Mouse (Mus musculus) embryonic facial prominence, embryonic 10.5 days (tissue): ENCODE measurements around the gene Fkbp9. TPM values are rescaled to one million over a fixed set of nuclear protein-coding genes. Genes with fewer than 3 reads are reported as not detected.
"Not testable (repeated sequence)": the region's sequence is repeated elsewhere in the genome, so short reads cannot be mapped to it uniquely, and the experiment has no call there.

Source experiments
- DNase-seq: peaks from one replicate; pipeline ENCODE4 v3.0.0-alpha.2; 2017; ENCODE audit warnings: low spot score
- H3K27ac ChIP-seq: fragments of 300-500 bp; sonication (generic); replicated peaks from 2 replicates; pipeline ENCODE4 v1.5.1; 2016; ENCODE audit warnings: mild to moderate bottlenecking
- H3K27me3 ChIP-seq: fragments of 300-500 bp; sonication (generic); replicated peaks from 2 replicates; pipeline ENCODE4 v1.6.1; 2016; ENCODE audit warnings: low read depth, mild to moderate bottlenecking; ENCODE audit not compliant: poor library complexity, severe bottlenecking
- H3K36me3 ChIP-seq: fragments of 300-500 bp; sonication (generic); replicated peaks from 2 replicates; pipeline ENCODE4 v1.6.1; 2016; ENCODE audit warnings: mild to moderate bottlenecking, moderate library complexity
- H3K4me1 ChIP-seq: fragments of 300-500 bp; sonication (generic); 2 replicates; pipeline ENCODE4 v1.6.1; 2016
- H3K4me3 ChIP-seq: fragments of 300-500 bp; sonication (generic); 2 replicates; pipeline ENCODE4 v1.5.1; 2016; ENCODE audit warnings: mild to moderate bottlenecking, moderate library complexity
- H3K9me3 ChIP-seq: fragments of 300-500 bp; sonication (generic); 2 replicates; pipeline ENCODE4 v1.6.1; 2016; ENCODE audit warnings: mild to moderate bottlenecking
- WGBS: fragments of 180-500 bp; shearing (Covaris S2); methylation state at CpG from one replicate; pipeline ENCODE4 v1.1.7; 2016; 5-methylcytosine and 5-hydroxymethylcytosine counted together
- polyA plus RNA-seq: library from polyadenylated mRNA; unstranded; fragments of >200 nt; fragmentation: Nextera tagmentation; extraction: Ambion mirVana; gene quantifications from 2 replicates; pipeline ENCODE4 v1.2.1, GENCODE M21; 2016

Fkbp9 gene
- polyA plus RNA-seq, 1 experiment from 2014 or later, result 73.9 TPM

GRCm38 (mm10) chr6:56848974-56849373, 17.1 kb downstream of the Fkbp9 start:
- H3K4me1 ChIP-seq, result no peaks in the 10 kb centered on the region
- H3K4me3 ChIP-seq, result no peak overlapping the region
- 90% methylated on average over 3 of the region's 3 CpGs for WGBS
- H3K9me3 ChIP-seq, result no peaks in the 10 kb centered on the region
- H3K36me3 ChIP-seq, result peaks cover 57% of the 10 kb centered on the region
- H3K27ac ChIP-seq, result no peak overlapping the region
- no peak for DNase-seq
- H3K27me3 ChIP-seq, result no peaks in the 10 kb centered on the region

GRCm38 (mm10) chr6:56850315-56850714, 18.5 kb downstream of the Fkbp9 start:
- Histone ChIP-seq H3K36me3 (peaks cover 55% of the 10 kb centered on the region), H3K4me1 (no peaks in the 10 kb centered on the region), H3K27ac (no peak overlapping the region), H3K4me3 (no peak overlapping the region), H3K27me3 (no peaks in the 10 kb centered on the region), H3K9me3 (no peaks in the 10 kb centered on the region)
- 71% methylated on average over 7 of the region's 7 CpGs for WGBS
- no peak for DNase-seq

DNA sequence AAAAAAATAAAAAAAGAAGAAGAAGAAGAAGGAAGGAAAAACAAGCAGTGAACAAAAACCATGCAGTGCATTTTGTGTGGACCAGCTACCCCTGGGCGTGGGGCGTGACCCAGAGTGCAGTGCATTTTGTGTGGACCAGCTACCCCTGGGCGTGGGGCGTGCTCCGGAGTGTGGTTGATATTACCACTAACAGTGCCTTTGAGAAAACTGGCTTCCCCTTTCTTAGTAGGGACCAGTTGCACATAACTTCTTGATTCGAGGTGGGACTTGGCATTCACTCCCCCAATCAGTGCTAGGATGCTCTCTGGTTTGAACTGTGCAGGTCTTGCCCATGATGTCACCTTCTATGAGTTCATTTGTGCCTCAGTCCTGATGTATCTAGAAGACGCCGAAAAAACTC, 22.9 kb downstream of the Fkbp9 start:
- WGBS, result 92% methylated on average over 8 of the region's 8 CpGs
- Histone ChIP-seq H3K36me3 (peaks cover 62% of the 10 kb centered on the region), H3K9me3 (no peaks in the 10 kb centered on the region), H3K27ac (no peak overlapping the region), H3K4me1 (no peaks in the 10 kb centered on the region), H3K27me3 (no peaks in the 10 kb centered on the region), H3K4me3 (no peak overlapping the region)
- DNase-seq, result no peak

DNA sequence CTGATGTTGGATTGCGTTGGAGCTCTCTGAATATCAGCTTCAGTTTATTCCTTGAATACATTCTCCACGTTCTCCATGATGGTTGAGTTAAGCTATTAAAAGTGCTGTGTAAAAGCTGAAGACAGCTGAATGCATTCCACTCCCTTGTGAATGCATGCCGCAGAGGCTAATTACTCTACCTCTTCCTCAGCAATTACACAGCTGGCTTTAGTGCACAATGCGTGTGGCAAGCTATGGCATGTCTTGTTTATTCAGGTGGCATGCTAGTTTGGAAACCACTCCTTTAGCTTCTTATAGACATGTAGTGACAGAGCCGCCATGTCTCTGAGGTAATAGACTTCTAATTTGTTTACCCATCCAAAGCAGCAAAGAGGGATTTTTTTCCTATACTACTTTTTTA, 24.9 kb downstream of the Fkbp9 start:
- Histone ChIP-seq H3K27me3 (no peaks in the 10 kb centered on the region), H3K9me3 (no peaks in the 10 kb centered on the region), H3K36me3 (peaks cover 57% of the 10 kb centered on the region), H3K27ac (no peak overlapping the region), H3K4me1 (no peaks in the 10 kb centered on the region), H3K4me3 (no peak overlapping the region)
- DNase-seq, result peak; percentile 40
- WGBS, result 48% methylated on average over 5 of the region's 5 CpGs

DNA sequence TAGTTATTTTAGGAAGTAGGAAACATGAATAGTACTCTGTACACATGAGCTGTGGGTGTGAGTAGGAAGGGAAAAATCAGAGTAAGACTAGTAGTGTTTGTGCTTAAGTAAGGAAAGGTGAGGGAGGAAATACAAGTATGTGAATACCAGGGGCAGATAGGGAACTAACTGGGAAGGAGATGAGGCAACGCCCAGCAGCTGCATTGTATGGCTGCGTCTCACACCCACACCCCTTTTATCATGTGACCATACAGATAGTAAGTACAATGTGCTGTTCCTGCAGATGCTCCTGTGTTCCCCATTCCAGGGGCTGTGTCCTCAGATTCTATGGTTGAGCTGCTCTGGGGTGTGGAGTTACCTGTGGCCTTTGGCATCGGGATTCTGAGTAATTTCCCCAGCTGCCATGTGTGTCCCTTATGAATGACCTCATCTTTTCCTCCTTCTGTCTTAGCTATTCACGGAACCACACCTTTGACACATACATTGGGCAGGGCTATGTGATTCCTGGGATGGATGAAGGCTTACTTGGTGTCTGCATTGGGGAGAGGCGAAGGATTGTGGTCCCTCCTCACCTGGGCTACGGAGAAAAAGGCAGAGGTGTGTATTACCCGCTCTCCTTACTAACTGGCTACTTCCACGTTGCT, 28.5 kb downstream of the Fkbp9 start:
- WGBS, result 92% methylated on average over 8 of the region's 8 CpGs

GRCm38 (mm10) chr6:56866899-56867298, 35.0 kb downstream of the Fkbp9 start:
- WGBS, result 90% methylated on average over 1 of the region's 1 CpGs
- not testable (repeated sequence) for H3K27ac ChIP-seq, H3K27me3 ChIP-seq, H3K4me3 ChIP-seq, H3K4me1 ChIP-seq, H3K9me3 ChIP-seq, DNase-seq
- peaks cover 50% of the 10 kb centered on the region for H3K36me3 ChIP-seq

More for the DNA sequence above, 28.5 kb downstream of the Fkbp9 start:
- no peaks in the 10 kb centered on the region for H3K4me1 ChIP-seq
- no peak overlapping the region for H3K27ac ChIP-seq
- peaks cover 45% of the 10 kb centered on the region for H3K36me3 ChIP-seq
- H3K27me3 ChIP-seq, result no peaks in the 10 kb centered on the region
- H3K9me3 ChIP-seq, result no peaks in the 10 kb centered on the region
- H3K4me3 ChIP-seq, result no peak overlapping the region
- DNase-seq, result no peak

DNA sequence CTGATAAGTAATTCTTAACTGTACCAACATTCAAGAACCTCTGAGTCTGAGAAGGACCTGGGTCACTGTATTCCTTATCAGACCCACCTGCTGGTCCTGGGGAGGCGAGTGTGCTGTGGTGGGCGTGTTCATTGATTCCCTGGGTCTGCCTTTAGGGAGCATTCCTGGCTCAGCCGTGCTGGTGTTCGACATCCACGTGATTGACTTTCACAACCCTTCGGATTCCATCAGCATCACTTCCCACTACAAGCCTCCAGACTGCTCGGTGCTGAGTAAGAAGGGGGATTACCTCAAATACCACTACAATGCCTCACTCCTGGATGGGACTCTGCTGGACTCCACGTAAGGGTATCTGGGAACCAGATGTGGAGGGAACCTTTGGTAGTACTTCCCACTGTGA, 36.7 kb downstream of the Fkbp9 start:
- Histone ChIP-seq H3K27me3 (no peaks in the 10 kb centered on the region), H3K27ac (no peak overlapping the region), H3K9me3 (no peaks in the 10 kb centered on the region), H3K4me1 (no peaks in the 10 kb centered on the region), H3K4me3 (no peak overlapping the region), H3K36me3 (peaks cover 44% of the 10 kb centered on the region)
- WGBS, result 73% methylated on average over 8 of the region's 8 CpGs
- DNase-seq, result no peak

- H3K4me1 ChIP-seq, result no peaks in the 10 kb centered on the region
- H3K27ac ChIP-seq, result no peak overlapping the region
- no peak overlapping the region for H3K4me3 ChIP-seq
- H3K36me3 ChIP-seq, result peaks cover 44% of the 10 kb centered on the region
- H3K9me3 ChIP-seq, result no peaks in the 10 kb centered on the region
- H3K27me3 ChIP-seq, result no peaks in the 10 kb centered on the region
- WGBS, result 82% methylated on average over 2 of the region's 2 CpGs
- DNase-seq, result no peak
Measured at GRCm38 (mm10) chr6:56870027-56870426, 38.2 kb downstream of the Fkbp9 start.

DNA sequence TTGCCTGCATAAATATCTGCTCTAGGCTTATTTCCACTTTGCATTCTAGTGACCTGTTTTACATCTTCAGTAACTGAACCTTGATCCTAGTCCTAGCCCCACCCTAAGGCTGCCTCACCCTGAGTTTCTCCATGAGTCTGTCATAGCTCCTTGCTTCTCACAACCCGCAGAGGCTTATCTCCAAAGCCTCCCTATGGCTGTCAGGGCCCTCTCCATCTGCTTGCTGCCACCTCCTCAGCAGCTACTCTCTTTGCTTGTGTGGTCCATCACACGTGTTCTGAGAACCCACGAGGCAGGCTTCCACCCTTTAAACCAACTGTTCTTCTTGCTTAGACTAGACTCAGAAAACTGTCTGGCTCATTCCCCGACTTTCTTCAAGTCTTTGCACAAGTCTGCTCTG, 45.0 kb downstream of the Fkbp9 start:
- Histone ChIP-seq H3K4me3 (no peak overlapping the region), H3K36me3 (peaks cover 65% of the 10 kb centered on the region)
- 89% methylated on average over 4 of the region's 4 CpGs for WGBS

DNA sequence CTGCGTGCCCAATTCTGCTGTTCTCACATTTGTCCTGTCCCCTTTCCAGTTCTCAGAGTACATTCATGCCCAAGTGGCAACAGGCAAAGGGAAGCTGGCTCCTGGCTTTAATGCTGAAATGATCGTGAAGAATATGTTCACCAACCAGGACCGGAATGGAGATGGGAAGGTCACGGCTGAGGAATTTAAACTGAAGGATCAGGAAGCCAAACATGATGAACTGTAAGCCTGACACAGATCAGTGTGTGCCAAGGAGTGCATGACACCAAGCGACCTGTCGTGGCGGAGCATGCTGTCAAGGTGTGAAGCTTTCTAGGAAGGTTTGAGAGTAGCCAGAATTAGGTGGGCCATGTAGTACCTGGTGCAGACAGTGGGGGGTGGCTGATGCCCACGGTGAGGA, 46.1 kb downstream of the Fkbp9 start:
- DNase-seq, result no peak
- H3K27ac ChIP-seq, result no peak overlapping the region
- H3K27me3 ChIP-seq, result no peaks in the 10 kb centered on the region
- H3K9me3 ChIP-seq, result no peaks in the 10 kb centered on the region
- H3K36me3 ChIP-seq, result peaks cover 75% of the 10 kb centered on the region
- H3K4me3 ChIP-seq, result no peak overlapping the region
- H3K4me1 ChIP-seq, result no peaks in the 10 kb centered on the region
- 94% methylated on average over 8 of the region's 8 CpGs for WGBS

More for the DNA sequence above, 45.0 kb downstream of the Fkbp9 start:
- H3K9me3 ChIP-seq, result no peaks in the 10 kb centered on the region
- no peaks in the 10 kb centered on the region for H3K27me3 ChIP-seq
- DNase-seq, result no peak
- no peaks in the 10 kb centered on the region for H3K4me1 ChIP-seq
- H3K27ac ChIP-seq, result no peak overlapping the region

GRCm38 (mm10) chr6:56879352-56879955, 47.6 kb downstream of the Fkbp9 start:
- no peaks in the 10 kb centered on the region for H3K27me3 ChIP-seq
- 71% methylated on average over 1 of the region's 1 CpGs for WGBS
- H3K9me3 ChIP-seq, result no peaks in the 10 kb centered on the region
- DNase-seq, result no peak
- H3K36me3 ChIP-seq, result peaks cover 82% of the 10 kb centered on the region
- no peak overlapping the region for H3K4me3 ChIP-seq
- no peak overlapping the region for H3K27ac ChIP-seq
- no peaks in the 10 kb centered on the region for H3K4me1 ChIP-seq

DNA sequence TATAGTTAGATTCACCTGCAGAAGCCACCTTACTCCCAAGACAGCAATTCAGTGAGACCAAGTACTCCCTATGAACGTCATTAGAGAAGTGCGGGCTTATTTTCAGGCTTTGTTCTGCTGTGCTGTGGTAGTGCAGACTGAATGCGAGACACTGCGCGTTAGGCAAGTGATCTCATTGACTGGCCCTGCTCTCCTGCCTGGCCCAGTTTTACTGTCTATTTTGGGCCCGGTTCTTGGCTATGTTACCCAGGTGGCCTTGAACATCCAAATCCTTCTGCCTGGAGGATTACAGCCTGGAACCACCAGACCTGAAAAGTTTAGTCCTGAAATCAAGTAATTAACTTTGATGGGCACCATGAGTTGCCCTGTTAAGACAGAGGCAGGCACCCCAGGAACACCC, 56.7 kb downstream of the Fkbp9 start:
- 90% methylated on average over 6 of the region's 6 CpGs for WGBS
- Histone ChIP-seq H3K4me1 (no peaks in the 10 kb centered on the region), H3K36me3 (peaks cover 63% of the 10 kb centered on the region), H3K9me3 (no peaks in the 10 kb centered on the region), H3K4me3 (no peak overlapping the region), H3K27me3 (no peaks in the 10 kb centered on the region), H3K27ac (no peak overlapping the region)
- no peak for DNase-seq

- Histone ChIP-seq H3K27me3 (no peaks in the 10 kb centered on the region), H3K36me3 (peaks cover 52% of the 10 kb centered on the region), H3K4me1 (no peaks in the 10 kb centered on the region), H3K9me3 (no peaks in the 10 kb centered on the region), H3K4me3 (no peak overlapping the region), H3K27ac (no peak overlapping the region)
- no peak for DNase-seq
- 78% methylated on average over 2 of the region's 2 CpGs for WGBS
Measured at GRCm38 (mm10) chr6:56890762-56891161, 58.9 kb downstream of the Fkbp9 start.
